Mouse (Mus musculus): ENCODE data around the gene Nxph3.
"Not testable (repeated sequence)": the region's sequence is repeated elsewhere in the genome, so short reads cannot be mapped to it uniquely, and the experiment has no call there.

The Nxph3 gene

DNA sequence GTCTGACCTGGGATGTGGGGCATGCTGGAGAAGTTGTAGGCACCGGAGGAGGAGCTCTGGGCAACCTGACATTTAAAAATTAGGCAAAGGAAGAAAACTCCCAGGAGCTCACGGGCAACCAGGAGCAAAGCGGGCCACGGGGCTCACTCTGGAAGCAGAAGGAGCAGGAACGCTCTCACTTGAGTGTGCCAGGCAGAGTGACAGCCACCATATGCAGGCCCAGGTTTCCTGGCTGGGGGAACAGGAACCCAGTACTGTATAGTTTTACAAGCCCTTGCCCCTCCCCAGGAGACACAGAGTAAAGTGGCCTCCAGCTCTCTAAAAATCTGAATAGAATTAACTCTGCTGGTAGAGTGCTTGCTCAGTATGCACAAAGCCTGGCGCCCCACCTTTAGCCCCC, 2.8 kb upstream of the Nxph3 start:
- no peak for DNase-seq

DNA sequence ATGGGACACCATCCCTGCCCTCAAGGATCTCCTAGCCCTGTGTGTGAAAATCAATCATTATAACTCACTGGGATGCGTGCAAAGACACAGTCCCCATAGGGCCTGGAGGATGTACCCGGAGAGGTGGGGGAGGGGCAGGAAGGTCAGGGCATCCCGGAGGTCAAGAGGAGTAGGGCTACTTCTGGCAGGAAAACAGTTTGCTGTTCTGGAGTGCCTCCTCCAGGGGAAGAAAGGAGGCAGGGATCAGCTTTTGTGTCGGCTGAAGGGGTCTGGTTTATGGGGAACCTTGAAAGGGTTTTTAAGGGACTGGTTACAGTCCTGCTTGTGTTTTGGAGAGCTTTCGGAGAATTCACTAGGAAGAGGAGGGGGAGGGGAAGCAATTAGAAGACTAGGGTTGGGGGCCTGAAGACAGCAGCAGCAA, 2.1 kb upstream of the Nxph3 start:
- DNase-seq, result no peak

DNA sequence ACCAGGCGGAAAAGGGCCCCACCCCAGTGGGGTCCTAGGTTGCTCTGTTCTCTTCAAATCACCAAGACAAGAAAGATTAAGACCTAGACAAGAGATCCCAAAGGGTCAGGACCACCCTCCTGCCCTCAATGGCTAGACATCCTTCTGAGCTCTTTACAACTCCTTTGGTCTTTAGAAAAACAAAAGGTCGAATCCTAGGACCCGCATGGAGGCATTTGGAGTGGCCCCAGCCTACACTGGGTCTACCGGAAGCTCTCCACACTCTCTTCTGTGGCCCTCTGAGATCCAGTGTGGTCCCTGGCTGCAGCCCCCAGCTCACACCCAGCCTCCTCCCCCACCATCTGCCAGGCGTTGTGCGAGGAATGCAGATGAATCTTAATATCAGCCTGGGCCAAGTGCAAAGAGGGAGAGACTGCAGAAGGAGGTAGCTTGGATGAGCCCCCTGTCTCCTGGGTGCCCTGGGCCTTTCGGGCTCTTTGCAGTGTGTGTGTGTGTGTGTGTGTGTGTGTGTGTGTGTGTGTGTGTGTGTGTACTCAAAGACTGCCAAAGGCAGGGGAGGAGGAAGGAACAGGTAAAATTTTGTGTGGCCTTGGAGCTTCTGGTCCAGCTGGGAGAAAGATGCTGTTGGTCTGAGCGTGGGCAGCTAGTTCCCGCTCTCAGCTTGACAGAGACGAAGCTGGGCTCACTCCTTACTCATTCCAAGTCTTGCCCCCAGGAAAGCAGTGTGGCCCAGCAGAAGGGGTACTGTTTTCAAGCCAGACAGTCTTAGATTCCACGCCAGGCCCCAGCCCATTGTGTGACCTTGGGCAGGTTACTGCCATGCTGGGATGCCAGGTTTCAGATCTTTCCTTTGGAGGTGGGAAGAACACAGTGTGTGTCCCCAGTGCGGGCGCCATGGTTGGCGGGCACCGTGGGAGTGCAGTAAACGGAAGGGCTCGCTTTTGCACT, 1.3 kb upstream of the Nxph3 start:
- DNase-seq, result no peak

DNA sequence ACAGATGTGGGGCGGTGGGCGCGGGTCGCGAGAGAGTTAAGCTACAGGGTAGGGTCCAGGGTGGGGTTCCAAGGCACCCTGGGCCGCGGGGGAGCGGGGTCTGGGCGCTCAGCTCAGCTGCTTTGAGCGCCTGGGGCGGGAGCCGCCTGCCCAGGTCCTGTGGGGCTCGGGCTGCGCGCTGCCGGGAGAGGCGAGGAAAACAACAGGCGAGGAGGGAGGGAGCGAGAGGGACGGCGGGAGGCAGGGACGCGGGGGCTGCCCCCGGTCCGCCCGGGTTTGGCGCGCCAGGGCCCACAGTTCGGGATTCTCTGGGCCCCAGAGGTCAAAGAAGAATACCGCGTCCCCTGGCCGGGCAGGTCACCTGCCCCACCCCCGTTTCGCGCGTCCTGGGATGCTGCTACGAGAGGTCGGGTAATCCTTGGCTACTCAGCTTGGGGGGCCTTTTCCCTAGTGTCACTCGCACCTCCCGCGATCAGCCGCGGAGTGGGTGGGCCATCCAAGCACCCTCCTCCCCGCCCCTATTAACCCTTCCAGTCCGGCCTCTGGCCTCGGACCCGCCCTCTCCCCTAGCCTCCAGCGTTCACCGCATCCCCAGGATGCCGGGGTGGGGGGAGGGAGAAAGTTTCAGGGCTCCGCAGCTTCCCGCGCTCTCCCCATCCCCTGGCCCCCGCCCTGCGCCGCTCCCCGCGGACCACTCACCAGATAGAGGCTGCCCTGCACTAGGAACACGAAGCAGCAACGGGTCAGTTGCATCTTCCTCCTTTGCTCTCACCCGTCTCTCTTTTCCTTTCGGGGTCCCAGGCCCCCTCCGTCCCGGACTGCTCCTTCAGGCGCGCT, 691 bp downstream of the Nxph3 start:
- no peak for DNase-seq

DNA sequence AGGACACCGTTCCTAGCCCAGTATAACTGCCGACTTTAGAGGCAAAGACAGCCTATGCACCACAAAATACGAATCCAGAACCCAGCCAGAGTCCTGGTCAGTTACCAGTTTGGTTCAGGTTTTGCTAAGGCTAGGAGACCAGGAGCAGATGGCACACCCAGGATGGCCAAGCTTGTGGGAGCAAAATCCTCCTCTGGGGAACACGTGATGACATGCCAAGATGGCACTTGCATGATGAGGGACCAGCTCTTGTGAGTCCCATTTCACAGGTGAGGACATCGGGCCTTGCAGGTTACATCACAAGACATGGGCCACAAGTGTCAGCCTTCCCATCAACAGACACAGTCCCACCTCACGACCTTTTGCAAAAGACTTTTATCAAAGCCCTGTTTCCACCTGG, 2.0 kb downstream of the Nxph3 start:
- DNase-seq, result no peak

DNA sequence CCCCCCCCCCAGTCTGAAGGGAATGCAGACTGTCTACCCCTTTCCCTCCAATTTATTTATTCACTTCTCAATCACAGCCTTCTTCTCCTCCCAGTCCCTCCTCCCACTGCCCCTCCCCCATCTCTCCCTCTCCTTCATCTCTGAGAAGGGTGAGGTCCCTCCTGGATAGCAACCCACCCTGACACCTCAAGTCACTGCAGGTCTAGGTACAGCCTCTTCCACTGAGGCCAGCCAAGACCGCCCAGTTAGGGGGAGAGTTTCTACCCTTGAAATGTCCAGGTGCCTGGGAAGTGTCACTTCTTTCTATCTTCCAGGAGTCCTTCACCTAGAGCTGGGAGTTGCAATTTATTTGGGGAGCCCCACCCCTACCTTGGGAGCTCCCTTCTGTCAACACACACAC, 2.5 kb downstream of the Nxph3 start:
- DNase-seq, result no peak

DNA sequence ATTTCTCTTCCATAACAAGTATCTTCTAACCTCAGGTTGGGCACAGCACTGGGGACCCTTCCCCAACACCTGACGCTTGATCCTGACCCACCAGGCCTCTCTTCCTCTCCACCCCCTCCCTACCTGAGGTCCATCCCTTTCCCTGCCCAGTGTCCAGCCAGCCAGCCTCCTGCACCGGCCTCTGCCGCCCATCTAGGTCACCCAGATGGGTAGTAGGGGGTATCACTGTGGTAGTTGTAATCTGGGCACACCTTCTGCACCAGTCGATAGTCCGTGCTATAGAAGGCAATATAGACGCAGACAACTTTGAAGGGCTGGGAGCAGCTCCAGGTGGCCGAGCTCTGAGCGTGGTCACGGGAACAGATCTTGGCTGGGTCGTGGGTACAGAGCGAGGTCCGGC, 3.7 kb downstream of the Nxph3 start:
- DNase-seq, result no peak

DNA sequence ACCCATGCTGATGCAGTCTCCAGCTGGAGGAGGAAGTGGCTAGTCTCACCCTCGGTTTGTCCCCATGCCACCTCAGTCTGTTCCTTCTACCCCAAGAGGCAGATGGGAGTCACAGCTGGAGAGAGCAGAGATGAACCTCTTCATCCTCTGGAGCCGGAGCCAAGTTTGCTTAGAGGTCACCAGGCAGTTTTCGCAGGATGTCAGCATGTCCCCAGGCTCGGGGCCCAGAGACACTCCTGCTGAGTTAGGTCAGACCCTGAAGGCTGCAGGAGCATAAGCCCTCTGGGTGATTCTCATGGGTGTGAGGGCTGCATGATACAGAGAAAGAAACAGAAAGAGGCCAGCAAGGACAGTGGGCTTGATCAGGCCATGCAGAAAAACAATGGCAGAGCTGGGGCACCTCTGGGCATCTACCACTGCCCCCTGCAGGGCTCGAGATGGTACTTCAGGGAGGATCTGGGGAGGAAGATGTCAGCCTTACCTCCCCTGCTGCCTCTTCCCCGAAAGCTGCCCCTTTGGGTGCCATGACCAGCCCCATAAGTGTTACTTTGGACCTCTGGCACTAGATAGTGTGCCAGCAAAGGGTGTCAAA, 5.1 kb downstream of the Nxph3 start:
- no peak for DNase-seq

DNA sequence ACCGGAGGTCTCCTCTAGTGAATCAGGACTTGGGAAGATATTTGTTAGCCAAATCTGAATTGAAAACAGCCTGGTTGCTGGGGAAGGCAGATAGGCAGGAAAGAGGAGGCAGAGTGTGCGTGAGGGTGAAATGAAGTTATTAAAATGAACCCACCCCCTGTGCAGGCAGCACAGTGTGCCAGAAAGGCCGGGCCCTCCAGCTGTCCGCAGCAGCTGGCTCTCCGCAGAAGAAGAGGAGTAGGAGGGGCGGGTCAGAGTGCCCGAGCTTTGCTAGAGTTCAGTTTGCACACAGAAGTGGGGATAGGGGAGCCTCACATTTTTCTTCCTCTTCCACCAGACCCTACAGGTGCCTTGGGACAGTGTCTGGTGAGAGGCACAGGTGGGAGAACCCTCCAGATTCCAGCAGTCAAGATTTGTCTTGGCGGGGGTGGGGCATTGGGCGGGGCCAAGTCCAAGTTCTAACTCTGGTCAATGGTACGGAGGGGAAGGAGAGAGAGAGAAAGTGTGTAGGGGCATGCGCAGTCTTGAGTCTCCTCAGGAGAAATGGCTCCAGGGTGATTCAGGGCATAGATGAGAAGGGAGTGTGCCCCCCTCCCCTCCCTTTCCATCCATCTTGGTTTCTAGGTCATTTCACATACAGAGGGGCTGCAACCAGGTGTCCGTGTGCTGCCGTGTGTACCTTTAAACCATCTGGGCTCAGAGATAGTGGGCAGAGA, 6.0 kb downstream of the Nxph3 start:
- no peak for DNase-seq

DNA sequence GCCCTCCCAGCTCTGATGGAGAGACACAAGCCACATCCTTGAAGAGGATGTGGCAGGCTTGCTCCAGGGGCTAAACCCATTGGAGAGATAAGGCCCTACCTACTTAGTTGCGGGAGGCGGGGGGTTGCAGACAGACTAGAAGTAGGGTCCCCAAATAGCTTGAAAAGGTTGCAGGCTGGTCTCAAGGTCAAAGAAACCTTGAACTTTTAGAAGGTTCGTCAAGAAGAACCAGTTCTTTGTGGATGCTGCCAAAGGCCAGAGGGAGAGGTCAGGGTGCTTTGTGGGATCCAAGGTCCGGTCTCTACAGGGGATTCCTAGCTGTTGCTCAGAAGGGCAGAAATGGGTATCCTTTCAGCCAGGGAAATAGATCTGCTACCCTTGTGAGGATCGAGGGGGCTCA, 6.6 kb downstream of the Nxph3 start:
- DNase-seq, result no peak

DNA sequence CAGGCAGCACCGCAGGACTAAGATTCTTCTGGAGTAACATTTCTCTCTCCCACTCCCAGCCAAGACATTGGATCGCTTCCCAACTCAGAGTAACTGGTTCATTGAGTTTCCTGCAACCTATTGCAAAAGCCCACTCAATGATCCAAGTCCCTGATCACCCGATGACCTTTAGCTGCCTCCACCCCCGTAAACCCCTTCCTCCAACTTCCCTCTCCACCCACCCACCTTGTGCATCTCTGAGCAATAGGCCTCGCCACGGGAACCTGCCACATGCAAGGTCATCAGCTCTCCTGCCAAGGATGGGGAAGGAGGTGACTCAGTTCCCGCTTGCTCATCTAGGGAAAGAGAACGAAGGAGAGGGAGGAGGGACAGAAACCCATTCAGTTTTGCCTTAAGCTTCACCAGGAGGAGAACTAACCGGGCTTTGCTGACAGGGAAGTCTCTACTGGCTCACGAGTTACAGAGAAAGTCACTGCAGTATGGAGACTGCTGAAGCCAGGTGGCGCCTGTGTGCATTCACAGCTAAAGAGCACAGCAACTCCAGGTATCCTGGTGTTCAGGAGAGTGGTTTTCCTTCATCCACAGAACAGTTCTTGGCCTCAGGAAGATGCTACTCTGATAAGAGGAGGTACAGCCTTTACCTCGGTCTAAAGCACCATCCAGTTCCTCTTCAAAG, 7.2 kb downstream of the Nxph3 start:
- DNase-seq, result peak; percentile 38

DNA sequence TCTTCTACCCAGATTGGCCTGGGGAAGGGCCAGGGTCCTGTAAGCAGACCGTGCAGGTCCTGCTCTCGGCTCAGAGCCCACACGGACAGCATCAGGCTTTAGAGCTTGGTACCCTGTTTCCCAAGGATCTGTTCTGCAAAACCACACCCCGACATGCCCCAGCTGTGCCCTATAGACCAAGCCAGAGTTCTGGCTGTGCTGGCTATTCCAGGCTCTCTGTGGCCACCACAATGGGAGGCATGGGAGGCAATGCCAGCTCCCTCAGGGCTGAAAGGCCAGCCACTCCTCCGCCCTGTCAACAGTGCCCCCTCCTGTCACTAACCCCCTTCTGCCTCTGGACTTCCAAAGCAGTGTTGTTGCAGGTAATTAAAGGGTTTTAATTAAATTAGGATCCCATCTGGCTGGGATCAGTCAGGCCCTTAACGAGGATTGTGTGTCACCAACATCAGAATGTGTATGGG, 10.1 kb downstream of the Nxph3 start:
- no peak for DNase-seq

DNA sequence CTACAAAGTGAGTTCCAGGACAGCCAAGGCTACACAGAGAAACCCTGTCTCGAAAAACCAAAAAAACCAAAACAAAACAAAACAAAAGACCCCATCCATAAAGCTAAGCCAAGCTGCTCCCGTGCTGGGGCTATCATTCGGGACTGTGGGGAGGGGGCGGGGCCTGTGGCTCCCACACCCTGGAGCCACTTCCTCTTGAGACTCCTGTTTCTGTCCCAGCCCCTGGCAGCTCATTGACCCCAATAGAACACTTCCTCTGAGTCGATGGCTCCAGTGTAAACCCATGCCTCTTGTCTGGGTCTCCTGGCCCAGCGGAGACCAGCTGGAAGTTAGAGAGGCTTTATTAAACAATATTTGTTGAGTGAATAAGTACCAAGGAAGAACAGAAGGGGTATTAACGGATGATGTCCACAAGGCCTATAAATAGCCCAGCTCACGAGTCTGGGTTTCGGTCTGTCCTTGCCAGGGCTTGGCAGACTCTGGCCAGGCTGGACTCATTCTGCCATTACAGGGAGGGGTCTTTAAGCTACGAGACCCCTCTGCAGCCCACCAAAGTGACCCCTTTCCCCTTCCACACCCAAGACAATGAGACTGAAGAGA, 10.7 kb downstream of the Nxph3 start:
- no peak for DNase-seq

DNA sequence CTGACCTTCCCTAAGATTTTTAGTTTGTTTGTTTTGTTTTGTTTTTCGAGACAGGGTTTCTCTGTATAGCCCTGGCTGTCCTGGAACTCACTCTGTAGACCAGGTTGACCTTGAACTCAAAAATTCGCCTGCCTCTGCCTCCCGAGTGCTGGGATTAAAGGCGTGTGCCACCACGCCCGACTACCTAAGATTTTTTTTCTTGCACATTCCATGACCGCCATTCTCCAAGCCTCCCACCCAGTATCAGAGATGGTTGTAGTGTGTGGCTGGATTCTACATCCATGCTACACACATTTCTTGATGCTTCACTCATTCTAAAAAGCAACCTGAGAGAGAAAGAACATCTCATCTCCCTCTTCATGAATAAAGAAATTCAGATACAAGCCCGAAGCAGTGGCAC, 12.5 kb downstream of the Nxph3 start:
- not testable (repeated sequence) for DNase-seq

DNA sequence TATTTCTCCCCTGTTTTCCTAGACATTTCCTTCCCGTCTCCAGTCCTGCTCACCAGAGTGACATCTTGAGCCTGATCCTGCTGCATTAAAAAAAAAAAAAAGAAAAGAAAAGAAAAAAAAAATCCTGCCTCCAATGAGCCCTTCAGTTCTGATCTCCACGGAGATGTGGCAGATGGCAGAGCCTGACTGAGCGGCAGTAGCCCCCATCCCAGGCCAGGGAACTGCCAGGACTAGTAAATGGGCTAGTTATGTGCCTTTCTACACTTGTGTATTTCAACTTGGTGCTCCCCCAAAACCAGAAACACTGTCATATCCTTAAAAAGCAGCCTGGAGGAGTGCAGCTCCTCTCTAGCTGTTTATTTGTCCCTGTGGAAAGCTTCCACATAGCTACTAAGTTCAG, 13.5 kb downstream of the Nxph3 start:
- no peak for DNase-seq

DNA sequence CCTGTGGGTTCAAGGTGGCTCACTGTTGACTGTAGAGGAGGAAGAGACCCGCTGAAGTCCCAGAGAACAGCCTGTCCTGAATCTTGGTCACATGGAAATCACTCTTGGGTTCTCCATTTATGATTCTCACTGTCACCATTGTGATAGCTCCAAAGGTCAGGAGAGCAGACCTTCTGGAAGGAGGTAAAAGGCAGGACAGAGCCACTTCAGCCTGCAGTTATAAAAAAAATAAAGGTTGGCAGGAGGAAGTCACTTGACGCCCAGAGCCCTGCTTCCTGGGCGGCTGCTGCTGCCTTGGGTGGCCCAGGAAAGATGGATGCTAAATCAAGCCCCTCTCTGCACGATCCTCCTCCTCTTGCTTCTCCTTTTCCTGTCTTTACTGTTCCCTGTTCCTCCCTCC, 14.0 kb downstream of the Nxph3 start:
- DNase-seq, result no peak

DNA sequence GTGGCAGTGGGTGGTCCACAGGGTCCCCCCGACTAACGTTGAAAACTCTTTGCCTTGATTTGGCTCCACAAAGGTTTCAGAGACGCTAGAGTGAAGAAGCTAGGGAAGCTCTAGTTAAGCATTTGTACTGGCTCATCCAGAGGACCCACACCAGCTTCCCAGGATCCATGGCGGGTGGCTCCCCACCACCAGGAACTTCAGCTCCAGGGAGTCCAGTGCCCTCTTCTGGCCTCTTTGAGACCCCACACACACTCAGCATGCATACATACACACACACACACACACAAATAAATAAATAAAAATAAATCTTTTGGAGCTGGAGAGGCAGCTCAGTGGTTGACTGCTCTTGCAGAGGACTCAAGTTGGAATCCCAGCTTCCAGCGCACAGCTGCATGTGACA, 16.4 kb downstream of the Nxph3 start:
- no peak for DNase-seq

DNA sequence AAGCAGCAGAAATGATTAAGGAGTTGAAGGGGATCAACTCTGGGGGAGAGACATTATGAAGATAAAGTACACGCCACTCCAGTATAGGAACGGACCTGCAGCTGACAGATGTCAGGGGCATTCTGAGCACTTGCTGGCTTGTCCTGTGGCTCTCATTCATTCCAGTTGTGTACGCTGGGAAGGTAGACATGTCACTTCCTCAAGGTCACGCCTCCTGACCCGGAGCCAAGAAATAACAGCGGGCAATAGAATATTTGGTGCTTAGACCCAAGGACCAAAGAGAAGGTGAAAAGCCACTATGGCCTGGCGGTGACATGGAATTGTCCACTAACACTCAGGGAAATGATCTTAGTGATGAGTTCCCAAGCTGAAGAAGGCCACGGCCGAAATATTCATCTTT, 18.5 kb downstream of the Nxph3 start:
- DNase-seq, result no peak

DNA sequence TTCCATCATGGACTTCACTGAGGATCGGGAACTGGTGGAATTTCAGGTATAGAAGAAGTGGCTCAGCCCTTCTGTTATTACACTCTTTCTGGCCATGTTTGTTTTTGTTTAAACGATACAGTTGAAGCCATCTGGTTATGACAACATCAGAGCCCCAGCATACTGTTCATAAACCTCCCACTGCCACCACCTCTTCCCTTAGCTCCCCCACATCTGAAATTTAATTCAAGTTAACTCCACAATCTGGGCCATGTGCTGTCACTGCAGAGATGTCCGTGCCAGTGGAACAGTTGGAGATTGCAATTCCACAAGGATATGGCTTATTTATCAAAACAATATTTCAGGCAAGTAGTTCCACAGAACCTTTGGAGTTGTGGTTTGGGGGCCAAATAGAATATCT, 20.0 kb downstream of the Nxph3 start:
- no peak for DNase-seq

DNA sequence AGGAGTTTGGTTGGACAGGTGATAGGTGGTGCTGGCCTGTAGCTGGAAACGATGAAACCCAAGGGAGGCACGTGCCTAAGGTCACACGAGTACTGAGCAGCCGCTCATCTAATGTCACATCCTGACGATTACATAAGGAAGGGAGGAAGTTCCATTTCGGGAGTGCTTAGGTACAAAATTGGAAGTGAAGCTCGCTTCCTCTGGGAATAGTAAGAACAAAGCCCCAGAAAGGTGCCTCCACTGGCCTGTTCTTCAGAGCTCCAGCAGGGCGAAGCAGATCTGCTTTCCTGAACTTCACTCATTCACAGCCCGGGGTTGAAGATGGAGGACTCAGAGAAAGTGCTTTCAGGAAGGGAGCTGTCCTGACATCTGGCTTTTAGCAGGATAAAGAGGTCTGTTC, 20.4 kb downstream of the Nxph3 start:
- no peak for DNase-seq

DNA sequence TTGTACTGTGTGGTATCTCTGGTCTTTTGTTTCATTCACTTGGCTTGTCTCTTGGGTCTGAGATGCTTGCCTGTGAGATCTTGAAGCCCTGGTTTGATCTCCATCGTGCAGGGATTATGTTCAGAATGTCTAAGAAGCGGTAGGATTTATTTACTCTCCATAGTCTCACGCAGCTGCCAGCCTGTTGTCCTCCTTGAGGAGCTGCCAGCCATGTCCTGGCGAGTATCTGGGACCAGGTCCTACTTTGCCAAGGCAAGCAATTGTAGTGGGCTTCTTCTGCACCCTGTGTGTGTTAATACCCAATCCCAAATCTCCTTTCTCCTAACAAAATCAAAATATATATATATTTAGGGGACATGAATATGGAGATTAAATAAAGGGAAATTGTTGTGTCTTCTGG, 21.4 kb downstream of the Nxph3 start:
- no peak for DNase-seq

DNA sequence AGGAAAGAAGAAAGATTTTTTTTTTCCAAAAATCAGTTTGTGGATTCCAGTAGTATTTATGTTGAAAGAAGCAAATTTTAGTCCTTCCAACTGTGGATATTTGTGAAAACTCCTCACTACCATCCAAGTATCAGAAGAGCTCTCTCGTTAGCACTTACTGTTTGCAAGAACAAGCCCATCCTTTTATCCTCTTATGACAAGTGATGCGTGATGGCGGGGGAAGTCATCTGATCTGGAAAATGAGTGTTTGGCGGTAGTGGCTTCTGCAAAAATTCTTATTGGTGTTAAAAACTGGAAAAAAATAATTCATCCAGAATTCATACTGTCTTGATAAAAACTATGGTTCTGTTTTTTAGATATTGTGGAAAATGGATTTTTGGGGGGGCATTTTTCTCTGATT, 22.1 kb downstream of the Nxph3 start:
- no peak for DNase-seq
